Mouse (Mus musculus) kidney, adult 18-20 months (tissue): Measurements from ENCODE around the gene Lipt2.

Source experiments
- DNase-seq: peaks from one replicate; pipeline ENCODE4 v3.0.0; 2021

Gene Lipt2

DNA sequence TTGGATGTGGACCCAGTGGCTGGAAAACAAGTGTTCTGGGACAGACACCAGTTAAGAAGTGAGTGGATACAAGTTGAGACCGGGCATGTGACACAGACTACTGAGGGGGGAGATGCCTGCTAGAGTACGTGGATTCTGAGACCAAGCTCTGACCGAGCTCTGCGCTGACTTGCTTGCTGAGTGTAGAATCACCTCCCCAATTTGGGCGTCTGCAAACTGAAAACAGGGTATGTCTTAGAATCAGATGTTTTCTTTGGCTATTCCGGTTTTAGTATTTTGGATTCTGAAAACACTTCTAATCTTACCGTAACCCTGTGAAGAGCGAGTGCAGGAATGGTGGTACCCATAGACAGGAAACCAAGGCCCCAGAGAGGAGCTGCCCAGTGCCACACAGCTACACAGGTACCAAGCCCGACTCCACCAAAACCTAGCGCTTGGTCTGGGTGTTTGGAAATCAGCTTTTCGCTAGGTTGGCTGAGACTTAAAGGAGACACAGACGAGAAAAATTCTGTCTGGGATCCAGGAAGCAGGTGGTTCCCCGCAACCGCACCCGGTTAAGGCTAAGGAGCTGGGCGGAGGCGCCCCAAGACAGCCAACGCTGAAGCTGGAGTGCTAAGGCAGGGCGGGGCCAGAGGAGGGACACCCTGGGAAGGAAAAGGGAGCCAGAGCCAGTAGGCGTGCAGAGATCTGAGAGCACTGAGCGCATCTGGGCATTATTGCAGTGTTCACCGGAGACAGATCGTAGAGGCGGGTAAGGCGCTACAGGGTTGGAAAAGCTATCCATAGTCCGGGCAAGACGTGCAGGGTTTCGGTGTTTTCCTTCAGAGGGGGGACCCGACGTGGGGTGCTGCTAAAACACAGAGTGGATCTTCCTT is 19.2 kb downstream of the Lipt2 start:
- DNase-seq = peak; percentile 56

DNA sequence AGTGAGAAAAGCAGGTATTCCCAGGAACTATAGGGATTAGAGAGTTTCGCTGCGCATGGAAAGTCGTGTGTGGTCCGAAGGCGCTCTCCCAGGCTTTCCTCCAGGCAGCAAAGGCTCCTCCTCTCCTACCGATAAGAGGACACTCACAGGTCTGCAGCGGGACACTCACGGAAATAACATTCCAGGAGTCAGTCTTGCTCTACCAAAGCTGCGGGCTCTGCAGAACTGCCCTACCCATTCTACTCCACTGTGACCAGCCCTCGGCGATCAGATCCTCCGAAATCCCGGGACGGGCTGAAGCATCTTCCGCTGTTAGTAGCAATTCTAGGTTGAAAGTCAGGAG is 19.8 kb downstream of the Lipt2 start:
- peak; percentile 12 for DNase-seq

- no peak for DNase-seq
Observed at GRCm38 (mm10) chr7:100179394-100179793, 20.3 kb downstream of the Lipt2 start.

DNA sequence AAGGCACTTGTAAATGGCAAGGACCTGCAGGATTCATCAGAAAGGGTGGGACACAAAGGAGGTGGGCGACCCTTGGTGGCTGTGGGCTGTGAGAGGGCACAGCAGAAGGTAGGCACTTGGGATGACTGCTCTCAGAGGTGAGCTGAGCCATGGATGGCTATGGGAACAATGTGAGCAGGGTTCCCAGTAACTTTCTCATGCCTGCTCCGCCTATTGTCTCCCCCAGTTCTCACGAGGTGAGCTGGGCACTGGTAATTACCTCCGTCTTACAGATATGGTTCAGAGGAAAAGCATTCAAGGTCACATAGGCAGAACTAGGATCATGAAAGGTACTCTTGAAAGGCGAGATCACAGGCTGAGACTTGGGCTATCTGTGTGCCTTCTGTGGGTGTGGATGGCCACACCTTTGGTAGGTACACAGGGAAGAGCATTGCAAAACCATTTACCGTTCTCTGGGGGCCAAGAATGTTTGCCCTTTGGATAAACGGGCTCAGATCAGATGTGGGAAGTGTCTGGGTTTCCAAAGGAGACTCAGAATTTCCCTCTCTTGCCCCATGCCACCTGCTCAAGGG is 20.8 kb downstream of the Lipt2 start:
- DNase-seq = no peak

DNA sequence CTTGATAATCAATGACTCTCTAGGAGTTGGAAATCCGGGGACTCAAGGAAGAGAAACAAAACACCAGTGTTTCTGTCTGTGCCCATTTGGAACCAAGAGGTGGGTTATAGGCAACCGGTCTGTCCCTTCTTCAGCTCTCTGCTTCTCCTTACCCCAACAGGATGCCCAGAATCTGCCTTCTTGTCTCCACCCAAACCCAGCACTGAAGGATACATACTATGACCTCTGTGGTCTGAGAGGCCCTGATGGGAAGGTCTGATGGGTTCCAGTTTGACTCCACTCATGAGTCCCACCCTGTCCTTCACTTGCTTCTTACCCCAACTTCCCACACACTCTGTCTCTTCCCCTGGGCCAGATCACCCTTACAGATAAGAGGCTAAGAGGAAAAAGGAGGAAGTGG is 22.1 kb downstream of the Lipt2 start:
- DNase-seq = no peak

DNA sequence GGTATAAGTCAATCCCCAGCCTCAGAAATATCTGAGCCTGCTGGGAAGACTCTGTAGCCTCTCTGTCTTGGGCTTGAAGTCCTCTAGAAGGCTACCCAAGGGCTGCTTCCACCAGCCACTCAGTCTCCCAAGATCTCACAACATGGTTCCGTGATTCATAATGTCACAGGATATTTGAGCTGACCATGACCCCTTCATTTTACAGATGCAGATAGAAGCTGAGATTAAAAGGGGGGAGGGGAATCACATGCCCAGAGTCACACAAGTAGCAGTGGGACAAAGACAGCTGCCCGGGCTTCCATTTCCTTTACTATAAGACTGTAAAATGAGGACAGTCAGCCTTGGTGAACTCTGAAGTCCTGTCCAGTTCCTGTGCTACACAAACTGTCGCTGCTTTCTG is 22.5 kb downstream of the Lipt2 start:
- DNase-seq = no peak

GRCm38 (mm10) chr7:100182388-100182787 is 23.3 kb downstream of the Lipt2 start:
- DNase-seq = no peak

DNA sequence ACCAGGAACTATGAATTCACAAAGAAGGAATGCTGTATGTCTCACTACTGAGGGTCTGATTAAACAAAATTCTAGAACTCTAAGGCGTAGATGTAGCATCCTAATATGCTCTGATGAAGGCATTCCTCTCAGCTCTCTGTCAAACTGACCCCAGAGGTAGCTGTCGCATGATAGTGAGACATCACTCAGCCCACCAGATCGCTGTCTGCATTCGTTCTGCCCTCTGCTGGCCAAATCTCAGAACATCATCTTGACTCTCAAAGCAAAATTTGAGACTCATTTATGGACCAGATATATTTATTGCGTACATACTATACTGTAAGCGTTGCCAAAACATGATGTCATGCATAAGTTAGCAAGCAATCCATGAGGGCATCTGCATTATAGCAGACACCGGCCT is 28.5 kb downstream of the Lipt2 start:
- peak; percentile 39 for DNase-seq

- no peak for DNase-seq
Observed at GRCm38 (mm10) chr7:100190167-100190566, 31.1 kb downstream of the Lipt2 start.

GRCm38 (mm10) chr7:100190778-100191177 is 31.7 kb downstream of the Lipt2 start:
- peak; percentile 59 for DNase-seq

DNA sequence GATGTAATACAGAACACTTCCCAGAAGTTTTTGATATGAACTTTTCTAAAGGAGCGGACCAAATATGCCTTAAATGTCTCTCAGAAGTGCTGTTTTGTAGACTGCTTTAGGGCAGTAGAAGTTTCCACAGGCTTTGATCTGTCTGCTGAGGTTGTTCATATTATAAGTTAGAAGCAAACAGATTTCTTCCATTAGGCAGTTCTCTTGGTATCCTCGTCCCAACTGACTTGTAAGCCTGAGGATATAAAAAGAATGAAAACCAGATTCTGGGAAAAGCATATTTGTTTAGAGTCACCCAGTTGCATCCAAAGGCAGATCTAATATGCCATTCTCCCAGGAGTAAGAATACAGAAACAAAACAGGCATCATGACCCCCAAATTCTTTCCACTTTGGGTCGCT is 42.1 kb downstream of the Lipt2 start:
- no peak for DNase-seq

GRCm38 (mm10) chr7:100203616-100204015 is 44.5 kb downstream of the Lipt2 start:
- DNase-seq = no peak

DNA sequence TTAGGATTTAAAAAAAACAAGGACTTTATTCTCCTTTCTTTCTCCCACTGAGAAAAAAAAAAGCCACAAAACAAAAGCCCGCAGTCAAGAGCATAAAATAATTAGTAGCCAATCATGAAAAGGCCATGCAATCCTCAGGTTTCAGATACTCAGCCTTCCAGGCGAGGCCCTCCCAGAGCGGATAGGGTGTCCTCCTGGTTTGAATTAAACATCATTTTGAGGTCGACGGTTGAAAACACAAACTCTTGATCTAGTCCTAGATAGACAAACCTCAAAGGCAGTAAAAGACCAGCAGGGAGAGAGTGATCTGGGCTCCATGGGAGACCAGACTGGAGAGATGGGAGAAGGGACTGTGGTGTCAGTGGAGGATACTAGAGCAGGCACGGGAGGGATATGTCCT is 45.8 kb downstream of the Lipt2 start:
- no peak for DNase-seq

- no peak for DNase-seq
Observed at GRCm38 (mm10) chr7:100206144-100206543, 47.1 kb downstream of the Lipt2 start.

- DNase-seq = no peak
Observed at GRCm38 (mm10) chr7:100207886-100208285, 48.8 kb downstream of the Lipt2 start.
